Mouse (Mus musculus): ENCODE results near the gene Zfp639. TPM values are rescaled to one million over a fixed set of nuclear protein-coding genes. Genes with fewer than 3 reads are reported as not detected.

Zfp639 gene
- polyA plus RNA-seq, 1 experiment from 2014 or later: 40.0 TPM

Other genes with a start within 250 kb of the Zfp639 start
- 7.9 and 8.2 TPM in 2 replicates for gene Zmat3, start 144.2 kb upstream of the Zfp639 start, polyA plus RNA-seq (2015; fragmentation: Nextera tagmentation; extraction: Ambion mirVana)
- gene Pik3ca, start 112.6 kb upstream of the Zfp639 start, polyA plus RNA-seq (2015; fragmentation: Nextera tagmentation; extraction: Ambion mirVana): 10.8 and 12.8 TPM in 2 replicates
- gene Kcnmb3, start 18.0 kb upstream of the Zfp639 start, polyA plus RNA-seq (2015; fragmentation: Nextera tagmentation; extraction: Ambion mirVana): 0.21 TPM in 1 of 2 replicates, not detected in the other
- 36.4 and 45.0 TPM in 2 replicates for gene Mfn1, start 19.2 kb downstream of the Zfp639 start, polyA plus RNA-seq (2015; fragmentation: Nextera tagmentation; extraction: Ambion mirVana)
- gene Gnb4, start 106.3 kb downstream of the Zfp639 start, polyA plus RNA-seq (2015; fragmentation: Nextera tagmentation; extraction: Ambion mirVana): 95.1 and 96.3 TPM in 2 replicates
- 63.2 and 68.9 TPM in 2 replicates for gene Actl6a, start 196.0 kb downstream of the Zfp639 start, polyA plus RNA-seq (2015; fragmentation: Nextera tagmentation; extraction: Ambion mirVana)
- gene Ndufb5, start 226.7 kb downstream of the Zfp639 start, polyA plus RNA-seq (2015; fragmentation: Nextera tagmentation; extraction: Ambion mirVana): 311 and 334 TPM in 2 replicates
- gene Mrpl47, start 227.3 kb downstream of the Zfp639 start, polyA plus RNA-seq (2015; fragmentation: Nextera tagmentation; extraction: Ambion mirVana): 30.2 and 33.4 TPM in 2 replicates

Measured in hindbrain, embryonic 15.5 days (tissue).